Mouse (Mus musculus): ENCODE measurements around the gene Xndc1.

Gene Xndc1

DNA sequence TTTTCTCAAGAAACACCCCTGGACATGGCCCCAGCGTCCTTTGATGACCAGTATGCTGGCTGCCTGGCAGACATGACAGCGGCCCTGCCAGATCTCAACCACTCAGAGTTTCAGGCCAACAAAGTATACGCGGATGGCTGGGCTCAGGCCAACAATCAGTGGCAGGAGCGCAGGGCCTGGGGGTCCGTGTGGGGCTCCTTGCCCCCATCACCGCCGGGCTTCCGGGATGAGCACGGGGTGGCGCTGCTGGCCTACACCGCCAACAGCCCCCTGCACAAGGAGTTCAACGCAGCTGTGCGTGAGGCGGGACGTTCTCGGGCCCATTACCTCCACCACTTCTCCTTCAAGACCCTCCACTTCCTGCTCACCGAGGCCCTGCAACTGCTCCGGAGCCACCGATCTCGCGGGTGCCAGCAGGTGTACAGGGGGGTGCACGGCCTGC is 41.4 kb downstream of the Xndc1 start:
- Histone ChIP-seq H3K4me3 (replicated peaks; ENCODE audit: low read length) (peak overlapping the region; percentile 76), H3K36me3 (ENCODE audit: insufficient read depth, low read length) (no peaks in the 10 kb centered on the region), H3K27me3 (ENCODE audit: insufficient read depth, low read length) (peaks cover 53% of the 10 kb centered on the region), H3K9me3 (ENCODE audit: low read length) (no peaks in the 10 kb centered on the region), H3K4me1 (replicated peaks; ENCODE audit: low read depth, low read length) (peaks cover 36% of the 10 kb centered on the region)
- TF ChIP-seq CTCF (conservative IDR thresholded peaks at IDR 0.05; ENCODE audit: low read length) = no peak
- TF ChIP-seq NANOG (IDR thresholded peaks at IDR 0.05; ENCODE audit: borderline replicate concordance, low read length) = no peak
- TF ChIP-seq POU5F1 (IDR thresholded peaks at IDR 0.05; ENCODE audit: borderline replicate concordance, low read length) = no peak

DNA sequence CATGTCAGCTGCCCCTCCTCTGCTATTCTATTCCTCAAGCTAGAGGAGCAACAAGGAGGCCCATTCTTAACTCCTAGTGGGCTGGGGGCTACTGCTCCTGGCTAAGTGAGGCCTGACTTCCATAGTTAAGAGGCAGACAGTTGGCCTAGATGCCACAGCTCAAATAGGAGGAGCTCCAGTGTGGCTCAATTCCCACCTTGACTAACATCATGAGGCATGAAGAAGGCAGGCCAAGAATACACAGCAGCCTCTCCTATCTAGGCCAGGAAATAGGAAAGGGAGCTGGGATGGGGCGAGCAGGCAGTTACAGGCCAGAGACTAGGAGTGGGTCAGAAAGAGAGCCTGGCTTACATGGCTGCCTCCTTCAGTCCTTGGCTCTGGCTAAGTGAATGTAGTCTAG is 42.9 kb downstream of the Xndc1 start:
- TF ChIP-seq POU5F1 (IDR thresholded peaks at IDR 0.05; ENCODE audit: borderline replicate concordance, low read length) (no peak), NANOG (IDR thresholded peaks at IDR 0.05; ENCODE audit: borderline replicate concordance, low read length) (no peak), CTCF (conservative IDR thresholded peaks at IDR 0.05; ENCODE audit: low read length) (no peak)
- no peaks in the 10 kb centered on the region for H3K36me3 ChIP-seq (ENCODE audit: insufficient read depth, low read length)
- no peak overlapping the region for H3K4me3 ChIP-seq (replicated peaks; ENCODE audit: low read length)
- peaks cover 68% of the 10 kb centered on the region for H3K27me3 ChIP-seq (ENCODE audit: insufficient read depth, low read length)
- H3K9me3 ChIP-seq (ENCODE audit: low read length) = no peaks in the 10 kb centered on the region
- H3K4me1 ChIP-seq (replicated peaks; ENCODE audit: low read depth, low read length) = peaks cover 29% of the 10 kb centered on the region

DNA sequence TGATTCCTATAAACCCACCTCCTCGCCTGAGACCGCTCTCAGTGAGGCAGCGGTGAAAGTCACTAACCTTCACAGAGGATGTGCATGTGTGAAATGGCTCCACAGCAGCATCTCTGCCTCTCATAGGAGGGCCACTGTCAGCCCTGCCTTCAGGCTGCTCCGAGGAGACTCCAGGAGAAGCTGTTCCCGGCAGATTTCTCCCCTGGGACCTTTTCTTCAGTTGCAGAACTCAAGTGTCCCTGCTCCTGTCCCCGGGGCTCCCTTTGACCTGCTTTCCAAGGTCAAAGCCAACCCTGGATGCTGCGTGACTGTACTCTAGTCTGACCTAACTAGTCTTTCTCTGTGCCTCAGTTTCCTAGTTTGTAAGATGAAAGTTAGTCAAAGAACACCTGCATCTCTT is 43.9 kb downstream of the Xndc1 start, which contains the start of gene Art5:
Art5 (minus strand) TSS at position 319 of the 400 bp plus-strand sequence.
- no peak within 1 kb of the TSS for H3K4me3 ChIP-seq (replicated peaks; ENCODE audit: low read length)
- H3K4me1 ChIP-seq (replicated peaks; ENCODE audit: low read depth, low read length) = peaks cover 38% of the 10 kb centered on the region
- TF ChIP-seq NANOG (IDR thresholded peaks at IDR 0.05; ENCODE audit: borderline replicate concordance, low read length) = no peak
- TF ChIP-seq CTCF (conservative IDR thresholded peaks at IDR 0.05; ENCODE audit: low read length) = no peak
- no peak for TF ChIP-seq POU5F1 (IDR thresholded peaks at IDR 0.05; ENCODE audit: borderline replicate concordance, low read length)
- H3K27me3 ChIP-seq (ENCODE audit: insufficient read depth, low read length) = peaks cover 77% of the 10 kb centered on the region
- no peaks in the 10 kb centered on the region for H3K9me3 ChIP-seq (ENCODE audit: low read length)
- H3K36me3 ChIP-seq (ENCODE audit: insufficient read depth, low read length) = no peaks in the 10 kb centered on the region

DNA sequence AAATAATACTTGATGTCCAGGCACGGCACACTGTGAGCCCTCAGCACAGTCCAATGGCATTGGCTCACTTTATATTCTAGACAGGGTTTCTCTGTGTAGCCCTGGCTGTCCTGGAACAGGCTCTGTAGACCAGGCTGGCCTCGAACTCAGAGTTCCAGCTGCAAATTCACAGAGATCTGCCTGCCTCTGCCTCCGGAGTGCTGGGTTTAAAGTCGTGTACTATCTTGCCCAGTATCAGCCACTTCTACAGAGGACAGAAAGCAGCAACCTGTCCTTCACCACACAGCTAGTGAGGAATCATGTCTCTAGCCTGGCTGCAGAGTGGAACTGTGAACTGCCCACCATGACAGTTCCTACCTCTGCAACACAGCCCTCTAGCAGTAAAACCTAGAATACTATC is 44.4 kb downstream of the Xndc1 start:
- Histone ChIP-seq H3K36me3 (ENCODE audit: insufficient read depth, low read length) (no peaks in the 10 kb centered on the region), H3K4me3 (replicated peaks; ENCODE audit: low read length) (no peak overlapping the region), H3K4me1 (replicated peaks; ENCODE audit: low read depth, low read length) (peaks cover 39% of the 10 kb centered on the region), H3K27me3 (ENCODE audit: insufficient read depth, low read length) (peaks cover 80% of the 10 kb centered on the region), H3K9me3 (ENCODE audit: low read length) (no peaks in the 10 kb centered on the region)
- TF ChIP-seq NANOG (IDR thresholded peaks at IDR 0.05; ENCODE audit: borderline replicate concordance, low read length) = no peak
- no peak for TF ChIP-seq CTCF (conservative IDR thresholded peaks at IDR 0.05; ENCODE audit: low read length)
- TF ChIP-seq POU5F1 (IDR thresholded peaks at IDR 0.05; ENCODE audit: borderline replicate concordance, low read length) = no peak

DNA sequence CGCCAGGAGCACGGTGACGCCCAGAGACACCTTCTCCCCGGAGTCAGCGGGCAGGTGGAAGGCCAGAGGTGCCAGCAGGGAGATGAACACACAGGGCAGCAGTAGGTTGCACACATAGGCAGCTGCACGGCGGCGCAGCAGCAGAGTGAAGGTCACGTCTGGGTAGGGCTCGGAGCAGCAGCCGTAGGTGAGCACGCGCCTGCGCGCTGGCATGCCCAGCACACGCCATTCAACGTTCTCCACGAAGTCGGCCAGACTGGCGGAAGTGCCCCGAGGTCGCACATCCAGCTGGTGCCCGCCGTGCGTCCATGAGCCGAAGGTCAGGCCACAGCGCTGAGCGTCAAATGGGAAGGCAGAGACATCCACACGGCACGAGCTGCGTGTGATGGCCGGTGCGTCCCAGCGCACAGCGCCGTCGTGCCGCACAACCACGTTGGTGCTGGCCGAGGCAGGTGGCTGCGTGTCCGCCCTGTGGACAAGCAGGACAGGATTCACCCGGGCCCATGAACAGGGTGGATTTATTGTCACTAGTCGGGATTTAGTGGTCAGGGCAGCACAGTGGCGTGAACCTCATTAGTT is 47.9 kb downstream of the Xndc1 start:
- peaks cover 20% of the 10 kb centered on the region for H3K4me1 ChIP-seq (replicated peaks; ENCODE audit: low read depth, low read length)

DNA sequence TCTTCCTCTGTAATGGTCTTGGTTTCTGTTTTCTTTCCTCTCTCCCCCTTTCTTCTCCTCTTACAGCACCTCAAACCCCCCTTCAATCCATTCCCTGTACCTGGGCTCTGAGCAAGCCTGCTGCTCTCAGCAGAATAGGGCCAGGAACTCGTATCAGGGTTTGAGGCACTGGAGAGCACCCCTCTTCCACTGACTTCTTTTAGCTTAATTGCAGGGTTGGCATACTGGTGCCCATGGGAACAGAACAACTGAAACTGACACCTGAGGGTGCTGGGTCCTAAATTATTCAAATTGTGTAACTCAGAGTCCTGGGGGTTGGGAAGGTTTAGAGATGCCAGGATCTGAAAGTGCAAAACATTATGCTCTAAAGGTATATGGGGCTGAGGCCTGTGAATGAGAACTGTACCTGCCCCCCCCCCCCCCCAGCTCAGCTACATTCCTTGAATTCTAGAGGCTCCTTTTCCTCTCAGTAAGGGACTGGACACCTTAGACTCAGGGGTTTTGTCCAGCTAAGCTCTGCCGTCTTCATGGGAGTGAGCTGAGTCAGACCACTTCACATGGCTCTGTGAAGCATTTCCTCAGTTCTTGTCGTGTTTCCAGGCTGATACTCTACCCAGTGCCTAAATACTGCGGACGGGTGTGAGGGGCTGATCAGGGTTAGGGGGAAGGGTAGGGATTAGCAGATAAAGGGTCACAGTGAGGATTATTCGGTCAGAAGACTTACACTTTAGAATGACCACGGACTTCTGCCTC is 51.4 kb downstream of the Xndc1 start, which contains the start of gene Chrna10:
Chrna10 (minus strand) TSS at position 250 of the 753 bp plus-strand sequence.
- TF ChIP-seq NANOG (IDR thresholded peaks at IDR 0.05; ENCODE audit: borderline replicate concordance, low read length) = no peak
- TF ChIP-seq POU5F1 (IDR thresholded peaks at IDR 0.05; ENCODE audit: borderline replicate concordance, low read length) = no peak
- TF ChIP-seq CTCF (conservative IDR thresholded peaks at IDR 0.05; ENCODE audit: low read length) = no peak
- peaks cover 36% of the 10 kb centered on the region for H3K27me3 ChIP-seq (ENCODE audit: insufficient read depth, low read length)
- no peak within 1 kb of the TSS for H3K4me3 ChIP-seq (replicated peaks; ENCODE audit: low read length)
- H3K36me3 ChIP-seq (ENCODE audit: insufficient read depth, low read length) = peaks cover 35% of the 10 kb centered on the region
- H3K4me1 ChIP-seq (replicated peaks; ENCODE audit: low read depth, low read length) = peaks cover 20% of the 10 kb centered on the region
- no peaks in the 10 kb centered on the region for H3K9me3 ChIP-seq (ENCODE audit: low read length)

More for the DNA sequence above, 47.9 kb downstream of the Xndc1 start:
- Histone ChIP-seq H3K4me3 (replicated peaks; ENCODE audit: low read length) (peak overlapping the region; percentile 74), H3K27me3 (ENCODE audit: insufficient read depth, low read length) (peaks cover 65% of the 10 kb centered on the region), H3K9me3 (ENCODE audit: low read length) (no peaks in the 10 kb centered on the region), H3K36me3 (ENCODE audit: insufficient read depth, low read length) (peaks cover under 1% of the 10 kb centered on the region; the same call in 1 of the 2 replicates)
- no peak for TF ChIP-seq CTCF (conservative IDR thresholded peaks at IDR 0.05; ENCODE audit: low read length)

DNA sequence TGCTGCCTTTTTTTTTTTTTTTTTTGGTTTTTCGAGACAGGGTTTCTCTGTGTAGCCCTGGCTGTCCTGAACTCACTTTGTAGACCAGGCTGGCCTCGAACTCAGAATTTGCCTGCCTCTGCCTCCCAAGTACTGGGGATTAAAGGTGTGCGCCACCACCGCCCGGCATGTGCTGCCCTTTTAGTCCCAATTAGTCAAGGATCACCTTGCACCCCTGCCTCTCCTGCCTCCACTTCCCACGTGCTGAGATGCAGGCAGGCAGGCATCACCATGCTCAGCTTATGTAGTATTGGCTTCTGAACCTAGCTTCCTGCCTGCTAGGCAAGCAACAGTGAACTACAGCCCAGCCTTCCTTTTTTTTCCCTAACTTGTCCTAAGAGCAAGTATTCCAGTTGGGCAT is 52.1 kb downstream of the Xndc1 start:
- TF ChIP-seq CTCF (conservative IDR thresholded peaks at IDR 0.05; ENCODE audit: low read length) (no peak), POU5F1 (IDR thresholded peaks at IDR 0.05; ENCODE audit: borderline replicate concordance, low read length) (no peak), NANOG (IDR thresholded peaks at IDR 0.05; ENCODE audit: borderline replicate concordance, low read length) (no peak)
- Histone ChIP-seq H3K27me3 (ENCODE audit: insufficient read depth, low read length) (peaks cover 30% of the 10 kb centered on the region), H3K9me3 (ENCODE audit: low read length) (no peaks in the 10 kb centered on the region), H3K4me1 (replicated peaks; ENCODE audit: low read depth, low read length) (peaks cover 17% of the 10 kb centered on the region), H3K4me3 (replicated peaks; ENCODE audit: low read length) (no peak overlapping the region), H3K36me3 (ENCODE audit: insufficient read depth, low read length) (peaks cover 41% of the 10 kb centered on the region)

DNA sequence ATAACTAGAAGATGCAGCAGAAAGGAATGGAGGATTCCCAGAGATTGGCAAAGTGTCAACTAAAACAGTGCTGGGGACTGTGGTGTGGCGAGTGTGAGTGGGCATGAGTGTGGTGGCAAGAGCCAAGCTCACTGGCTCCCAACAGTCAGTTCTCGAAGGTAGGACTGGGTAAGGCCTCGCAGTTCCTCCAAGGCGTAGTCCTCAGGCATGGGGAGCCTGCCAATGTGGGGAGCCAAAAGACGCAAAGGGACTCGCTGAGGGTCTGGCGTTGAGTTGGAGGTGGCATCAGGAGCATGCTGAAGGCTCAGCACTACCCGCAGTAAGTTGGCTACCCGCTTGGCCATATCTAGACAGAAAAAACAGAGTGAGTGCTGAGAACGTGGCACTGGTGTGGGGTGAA is 55.0 kb downstream of the Xndc1 start:
- TF ChIP-seq POU5F1 (IDR thresholded peaks at IDR 0.05; ENCODE audit: borderline replicate concordance, low read length) = no peak
- TF ChIP-seq NANOG (IDR thresholded peaks at IDR 0.05; ENCODE audit: borderline replicate concordance, low read length) = no peak
- no peak for TF ChIP-seq CTCF (conservative IDR thresholded peaks at IDR 0.05; ENCODE audit: low read length)
- Histone ChIP-seq H3K9me3 (ENCODE audit: low read length) (no peaks in the 10 kb centered on the region), H3K4me1 (replicated peaks; ENCODE audit: low read depth, low read length) (0 out of 2 replicates have a peak, but pooled peaks cover 2% of the 10 kb centered on the region), H3K27me3 (ENCODE audit: insufficient read depth, low read length) (peaks cover 9% of the 10 kb centered on the region; the same call in 1 of the 2 replicates), H3K36me3 (ENCODE audit: insufficient read depth, low read length) (peaks cover 71% of the 10 kb centered on the region), H3K4me3 (replicated peaks; ENCODE audit: low read length) (no peak overlapping the region)

Data from E14TG2a.4 (cell line).